Mouse (Mus musculus) embryonic facial prominence, embryonic 12.5 days (tissue): ENCODE measurements around the gene 2300009A05Rik. TPM values are rescaled to one million over a fixed set of nuclear protein-coding genes. Genes with fewer than 3 reads are reported as not detected.

ENCODE experiments used
- ATAC-seq: fragments of 200-750 bp; cut with Nextera tagmentation; 2 replicates; pipeline ENCODE4 v1.8.0; 2017; ENCODE audit not compliant: insufficient number of reproducible peaks, insufficient read depth, low FRiP score, low TSS enrichment
- H3K27ac ChIP-seq: fragments of 300-500 bp; sonication (generic); 2 replicates; pipeline ENCODE4 v1.5.1; 2016; ENCODE audit warnings: mild to moderate bottlenecking
- H3K27me3 ChIP-seq: fragments of 300-500 bp; sonication (generic); 2 replicates; pipeline ENCODE4 v1.6.1; 2016; ENCODE audit warnings: mild to moderate bottlenecking, moderate library complexity
- H3K36me3 ChIP-seq: fragments of 300-500 bp; sonication (generic); 2 replicates; pipeline ENCODE4 v1.6.1; 2016; ENCODE audit warnings: mild to moderate bottlenecking
- H3K4me1 ChIP-seq: fragments of 300-500 bp; sonication (generic); 2 replicates; pipeline ENCODE4 v1.6.1; 2016
- H3K4me2 ChIP-seq: fragments of 300-500 bp; sonication (generic); replicated peaks from 2 replicates; pipeline ENCODE4 v1.6.1; 2016; ENCODE audit warnings: mild to moderate bottlenecking, moderate library complexity
- H3K4me3 ChIP-seq: fragments of 300-500 bp; sonication (generic); 2 replicates; pipeline ENCODE4 v1.5.1; 2016; ENCODE audit warnings: mild to moderate bottlenecking
- H3K9ac ChIP-seq: fragments of 300-500 bp; sonication (generic); 2 replicates; pipeline ENCODE4 v1.6.1; 2016; ENCODE audit warnings: mild to moderate bottlenecking, moderate library complexity
- H3K9me3 ChIP-seq: fragments of 300-500 bp; sonication (generic); 2 replicates; pipeline ENCODE4 v1.6.1; 2016; ENCODE audit warnings: mild to moderate bottlenecking, moderate library complexity
- WGBS: fragments of 180-500 bp; shearing (Covaris S2); methylation state at CpG from one replicate; pipeline ENCODE4 v1.1.7; 2016; 5-methylcytosine and 5-hydroxymethylcytosine counted together
- polyA plus RNA-seq: library from polyadenylated mRNA; unstranded; fragments of >200 nt; fragmentation: Nextera tagmentation; extraction: Ambion mirVana; gene quantifications from 2 replicates; pipeline ENCODE4 v1.2.1, GENCODE M21; 2016

Gene 2300009A05Rik
- polyA plus RNA-seq, 1 experiment from 2014 or later = 38.8 TPM

- Histone ChIP-seq H3K9ac (peak overlapping the region; percentile 90), H3K27me3 (no peaks in the 10 kb centered on the region), H3K4me1 (peaks cover 27% of the 10 kb centered on the region), H3K9me3 (no peaks in the 10 kb centered on the region), H3K27ac (peak overlapping the region; percentile 88; the same call in 1 of the 2 replicates), H3K36me3 (peaks cover 10% of the 10 kb centered on the region; the same call in 1 of the 2 replicates), H3K4me2 (peak overlapping the region; percentile 89), H3K4me3 (peak overlapping the region; percentile 84)
- ATAC-seq = no peak
- 16% methylated on average over 8 of the region's 8 CpGs for WGBS
Measured at GRCm38 (mm10) chr9:63378174-63378573, 20.9 kb downstream of the 2300009A05Rik start.

GRCm38 (mm10) chr9:63377270-63378142, 21.5 kb downstream of the 2300009A05Rik start, which contains the start of gene Map2k5:
Gene Map2k5, minus strand, starts transcription at chr9:63377902.
- peaks cover 27% of the 10 kb centered on the region for H3K4me1 ChIP-seq
- peak; percentile 89 for ATAC-seq
- peak within 1 kb of the TSS; percentile 88 for H3K27ac ChIP-seq
- H3K4me3 ChIP-seq = peak within 1 kb of the TSS; percentile 84
- H3K4me2 ChIP-seq = peak within 1 kb of the TSS; percentile 89
- peak within 1 kb of the TSS; percentile 90 for H3K9ac ChIP-seq
- under 1% methylated on average over 58 of the region's 58 CpGs for WGBS
- no peaks in the 10 kb centered on the region for H3K9me3 ChIP-seq
- H3K27me3 ChIP-seq = no peaks in the 10 kb centered on the region
- peaks cover 11% of the 10 kb centered on the region; the same call in 1 of the 2 replicates for H3K36me3 ChIP-seq

DNA sequence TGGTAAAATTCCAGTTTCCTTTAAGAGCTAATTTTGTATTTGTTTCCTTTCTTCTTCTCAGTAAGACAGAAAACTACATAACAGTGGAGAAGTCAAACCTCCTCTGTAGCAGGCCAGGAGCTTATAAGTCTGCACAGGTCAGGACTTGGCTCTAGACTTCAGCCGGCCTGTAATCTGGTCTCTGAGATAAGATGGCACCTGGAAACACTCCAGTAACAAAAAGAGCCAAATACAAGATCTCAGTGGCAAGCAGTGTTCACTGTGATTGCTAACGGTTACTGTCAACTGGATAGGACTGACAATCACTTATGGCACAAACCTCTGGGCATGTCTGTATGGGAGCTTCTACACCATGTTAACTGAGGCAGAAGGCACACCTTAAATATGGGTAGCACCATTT, 25.7 kb downstream of the 2300009A05Rik start:
- ATAC-seq = no peak
- Histone ChIP-seq H3K4me1 (peaks cover 27% of the 10 kb centered on the region), H3K9me3 (no peaks in the 10 kb centered on the region), H3K36me3 (peaks cover 27% of the 10 kb centered on the region; the same call in 1 of the 2 replicates), H3K9ac (no peak overlapping the region), H3K27me3 (no peaks in the 10 kb centered on the region), H3K4me3 (no peak overlapping the region), H3K4me2 (no peak overlapping the region), H3K27ac (no peak overlapping the region)
- 85% methylated on average over 2 of the region's 2 CpGs for WGBS

GRCm38 (mm10) chr9:63372541-63372940, 26.5 kb downstream of the 2300009A05Rik start:
- H3K4me1 ChIP-seq = peaks cover 27% of the 10 kb centered on the region
- WGBS = 73% methylated on average over 8 of the region's 8 CpGs
- H3K27ac ChIP-seq = no peak overlapping the region
- H3K27me3 ChIP-seq = no peaks in the 10 kb centered on the region
- no peak overlapping the region for H3K4me2 ChIP-seq
- no peak overlapping the region for H3K9ac ChIP-seq
- ATAC-seq = no peak
- no peaks in the 10 kb centered on the region for H3K9me3 ChIP-seq
- peaks cover 27% of the 10 kb centered on the region; the same call in 1 of the 2 replicates for H3K36me3 ChIP-seq
- H3K4me3 ChIP-seq = no peak overlapping the region

GRCm38 (mm10) chr9:63360410-63360809, 38.6 kb downstream of the 2300009A05Rik start:
- H3K4me3 ChIP-seq = no peak overlapping the region
- no peak overlapping the region for H3K27ac ChIP-seq
- ATAC-seq = no peak
- WGBS = 49% methylated on average over 3 of the region's 3 CpGs
- H3K4me2 ChIP-seq = no peak overlapping the region
- no peaks in the 10 kb centered on the region for H3K9me3 ChIP-seq
- H3K9ac ChIP-seq = no peak overlapping the region
- 0 out of 2 replicates have a peak, but pooled peaks cover 3% of the 10 kb centered on the region for H3K4me1 ChIP-seq
- H3K27me3 ChIP-seq = no peaks in the 10 kb centered on the region
- peaks cover 19% of the 10 kb centered on the region for H3K36me3 ChIP-seq

GRCm38 (mm10) chr9:63359016-63359415, 40.0 kb downstream of the 2300009A05Rik start:
- no peak for ATAC-seq
- H3K4me2 ChIP-seq = no peak overlapping the region
- H3K4me1 ChIP-seq = peaks cover 6% of the 10 kb centered on the region; the same call in 1 of the 2 replicates
- H3K36me3 ChIP-seq = peaks cover 15% of the 10 kb centered on the region
- H3K27me3 ChIP-seq = no peaks in the 10 kb centered on the region
- 87% methylated on average over 5 of the region's 5 CpGs for WGBS
- H3K9me3 ChIP-seq = no peaks in the 10 kb centered on the region
- H3K27ac ChIP-seq = no peak overlapping the region
- no peak overlapping the region for H3K4me3 ChIP-seq
- no peak overlapping the region for H3K9ac ChIP-seq

DNA sequence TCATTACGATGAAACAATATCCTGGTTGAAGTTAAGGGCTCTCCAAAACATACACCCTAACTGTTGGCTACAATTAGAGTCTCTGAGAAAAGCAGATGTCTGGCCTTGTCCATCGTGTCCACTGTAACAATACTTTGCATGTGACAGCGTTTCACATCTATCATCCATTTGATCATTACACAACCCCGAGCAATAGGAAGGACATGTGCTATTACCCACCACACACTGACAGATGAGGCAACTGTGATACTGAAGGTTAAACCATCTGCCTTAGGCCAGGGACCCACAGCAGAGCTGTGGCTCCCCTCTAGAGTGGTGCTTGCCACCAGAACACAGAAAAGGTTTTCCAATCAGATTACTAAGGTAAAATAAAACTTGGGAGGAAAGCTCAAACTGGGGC, 42.3 kb downstream of the 2300009A05Rik start:
- ATAC-seq = no peak
- Histone ChIP-seq H3K36me3 (peaks cover 15% of the 10 kb centered on the region), H3K9me3 (no peaks in the 10 kb centered on the region), H3K4me3 (no peak overlapping the region), H3K4me2 (no peak overlapping the region), H3K27ac (no peak overlapping the region), H3K9ac (no peak overlapping the region), H3K4me1 (peaks cover 3% of the 10 kb centered on the region; the same call in 1 of the 2 replicates), H3K27me3 (no peaks in the 10 kb centered on the region)
- WGBS = 88% methylated on average over 4 of the region's 4 CpGs

DNA sequence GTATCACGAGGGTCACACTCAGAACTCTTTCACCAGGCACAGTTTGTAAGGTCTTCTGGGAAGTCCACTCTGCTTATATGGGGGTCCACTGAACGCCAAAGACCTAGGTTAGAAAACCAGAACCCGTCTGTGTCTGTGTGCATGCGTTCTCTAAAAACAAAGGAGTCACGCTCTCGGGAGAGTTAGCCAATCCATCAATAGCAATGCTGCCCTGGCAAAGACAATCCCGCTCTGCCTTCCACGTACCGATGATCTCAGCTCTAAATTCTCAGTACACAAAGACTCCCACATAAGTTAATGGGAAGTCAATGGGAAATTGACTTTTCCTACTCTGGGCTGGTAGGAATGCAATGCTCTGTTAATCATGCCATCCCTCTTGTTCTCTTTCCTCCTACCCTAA, 42.8 kb downstream of the 2300009A05Rik start:
- no peak overlapping the region for H3K27ac ChIP-seq
- H3K4me3 ChIP-seq = no peak overlapping the region
- peaks cover 3% of the 10 kb centered on the region; the same call in 1 of the 2 replicates for H3K4me1 ChIP-seq
- H3K9me3 ChIP-seq = no peaks in the 10 kb centered on the region
- no peak overlapping the region for H3K4me2 ChIP-seq
- no peak for ATAC-seq
- no peaks in the 10 kb centered on the region for H3K27me3 ChIP-seq
- H3K9ac ChIP-seq = no peak overlapping the region
- WGBS = 87% methylated on average over 9 of the region's 9 CpGs
- peaks cover 15% of the 10 kb centered on the region for H3K36me3 ChIP-seq

DNA sequence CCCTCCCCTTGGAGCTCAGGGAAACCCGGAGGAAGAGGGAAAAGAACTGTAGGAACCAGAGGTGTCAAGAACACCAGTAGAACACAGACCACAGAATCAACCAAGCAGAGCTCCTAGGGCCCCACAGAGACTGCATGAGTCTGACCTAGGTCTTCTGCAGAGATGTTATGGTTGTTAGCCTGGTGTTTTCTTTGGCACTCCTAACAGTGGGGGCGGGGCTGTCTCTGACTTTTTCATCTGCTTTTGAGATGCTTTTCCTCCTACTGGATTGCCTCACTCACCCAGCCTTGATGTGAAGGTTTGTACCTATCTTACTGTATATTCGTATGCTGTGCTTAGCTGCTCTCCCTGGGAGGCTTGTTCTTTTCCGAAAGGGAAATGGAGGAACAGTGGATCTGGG, 44.9 kb downstream of the 2300009A05Rik start:
- Histone ChIP-seq H3K9me3 (no peaks in the 10 kb centered on the region), H3K36me3 (peaks cover 15% of the 10 kb centered on the region), H3K4me1 (peaks cover 3% of the 10 kb centered on the region; the same call in 1 of the 2 replicates), H3K27ac (no peak overlapping the region), H3K4me2 (no peak overlapping the region), H3K4me3 (no peak overlapping the region), H3K9ac (no peak overlapping the region), H3K27me3 (no peaks in the 10 kb centered on the region)
- ATAC-seq = no peak
- 80% methylated on average over 4 of the region's 4 CpGs for WGBS

DNA sequence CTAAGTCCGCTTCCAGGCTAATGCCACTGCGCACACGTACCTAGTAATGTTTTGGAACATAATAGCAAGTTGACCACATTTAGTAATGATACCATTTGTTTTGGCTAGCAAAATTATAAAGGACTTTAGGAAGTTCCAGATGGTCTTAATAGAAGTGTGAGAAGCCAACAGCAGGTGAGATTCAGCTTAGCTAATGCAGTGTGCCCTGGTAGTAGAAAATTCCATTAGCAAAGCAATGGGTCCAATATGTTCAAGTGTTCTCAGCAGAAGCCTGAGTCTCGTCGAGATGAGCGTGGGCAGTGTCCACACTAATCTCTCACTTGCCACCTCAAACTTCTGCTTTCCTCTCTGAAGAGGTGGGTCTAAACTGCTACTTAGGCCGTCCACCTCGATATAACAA, 49.0 kb downstream of the 2300009A05Rik start:
- Histone ChIP-seq H3K36me3 (no peaks in the 10 kb centered on the region), H3K9me3 (no peaks in the 10 kb centered on the region), H3K27ac (no peak overlapping the region), H3K27me3 (no peaks in the 10 kb centered on the region), H3K9ac (no peak overlapping the region), H3K4me3 (no peak overlapping the region), H3K4me1 (peaks cover 3% of the 10 kb centered on the region; the same call in 1 of the 2 replicates), H3K4me2 (no peak overlapping the region)
- no peak for ATAC-seq
- 86% methylated on average over 8 of the region's 8 CpGs for WGBS

DNA sequence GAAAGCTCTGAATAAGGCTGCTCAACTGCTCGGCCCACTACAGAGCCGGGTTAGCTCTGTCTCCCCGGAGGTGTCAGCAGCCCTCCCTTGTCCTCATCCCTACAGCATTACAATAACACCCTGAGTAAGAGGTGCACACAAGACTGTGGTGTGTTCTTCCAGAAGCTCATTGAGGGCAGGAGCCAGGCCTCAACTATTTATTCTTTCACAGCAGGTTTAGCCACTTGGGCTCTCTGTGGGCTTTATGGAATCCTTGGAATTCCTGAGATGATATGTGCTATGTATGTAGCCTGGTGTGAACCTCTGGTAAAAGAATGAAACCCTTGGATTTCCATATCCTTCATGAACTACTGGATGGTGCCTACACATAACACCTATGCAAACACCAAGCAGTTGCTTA, 49.8 kb downstream of the 2300009A05Rik start:
- Histone ChIP-seq H3K9me3 (no peaks in the 10 kb centered on the region), H3K27ac (no peak overlapping the region), H3K36me3 (no peaks in the 10 kb centered on the region), H3K27me3 (no peaks in the 10 kb centered on the region), H3K4me3 (no peak overlapping the region), H3K4me2 (no peak overlapping the region), H3K9ac (no peak overlapping the region), H3K4me1 (peaks cover 2% of the 10 kb centered on the region; the same call in 1 of the 2 replicates)
- no peak for ATAC-seq
- WGBS = 73% methylated on average over 3 of the region's 3 CpGs

DNA sequence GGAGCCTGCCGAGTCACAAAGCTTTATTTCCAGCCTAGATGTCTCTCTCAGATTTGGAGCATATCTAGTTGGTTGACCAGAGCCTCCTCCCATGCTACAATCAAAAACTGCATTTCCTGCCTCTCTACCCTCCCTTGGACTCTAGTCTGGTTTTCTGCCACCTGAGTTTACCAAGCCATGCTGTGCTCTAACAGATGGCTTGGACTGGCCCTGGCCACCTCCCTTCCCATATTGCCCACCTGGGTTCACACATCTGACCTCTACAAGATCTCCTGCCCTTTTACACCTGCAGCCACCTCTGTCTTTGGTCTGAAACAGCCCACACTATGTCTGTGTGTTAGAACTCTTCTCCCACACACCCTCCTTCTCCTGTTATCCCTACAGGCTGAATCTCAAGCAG, 50.9 kb downstream of the 2300009A05Rik start:
- Histone ChIP-seq H3K27ac (no peak overlapping the region), H3K9me3 (no peaks in the 10 kb centered on the region), H3K4me2 (no peak overlapping the region), H3K36me3 (no peaks in the 10 kb centered on the region), H3K4me1 (no peaks in the 10 kb centered on the region; the same call in 1 of the 2 replicates), H3K9ac (no peak overlapping the region), H3K27me3 (no peaks in the 10 kb centered on the region), H3K4me3 (no peak overlapping the region)
- 72% methylated on average over 1 of the region's 1 CpGs for WGBS
- ATAC-seq = no peak
